Mouse (Mus musculus): ENCODE measurements around the gene Ptpn3.
"Not testable (repeated sequence)": the region's sequence is repeated elsewhere in the genome, so short reads cannot be mapped to it uniquely, and the experiment has no call there.

The Ptpn3 gene

DNA sequence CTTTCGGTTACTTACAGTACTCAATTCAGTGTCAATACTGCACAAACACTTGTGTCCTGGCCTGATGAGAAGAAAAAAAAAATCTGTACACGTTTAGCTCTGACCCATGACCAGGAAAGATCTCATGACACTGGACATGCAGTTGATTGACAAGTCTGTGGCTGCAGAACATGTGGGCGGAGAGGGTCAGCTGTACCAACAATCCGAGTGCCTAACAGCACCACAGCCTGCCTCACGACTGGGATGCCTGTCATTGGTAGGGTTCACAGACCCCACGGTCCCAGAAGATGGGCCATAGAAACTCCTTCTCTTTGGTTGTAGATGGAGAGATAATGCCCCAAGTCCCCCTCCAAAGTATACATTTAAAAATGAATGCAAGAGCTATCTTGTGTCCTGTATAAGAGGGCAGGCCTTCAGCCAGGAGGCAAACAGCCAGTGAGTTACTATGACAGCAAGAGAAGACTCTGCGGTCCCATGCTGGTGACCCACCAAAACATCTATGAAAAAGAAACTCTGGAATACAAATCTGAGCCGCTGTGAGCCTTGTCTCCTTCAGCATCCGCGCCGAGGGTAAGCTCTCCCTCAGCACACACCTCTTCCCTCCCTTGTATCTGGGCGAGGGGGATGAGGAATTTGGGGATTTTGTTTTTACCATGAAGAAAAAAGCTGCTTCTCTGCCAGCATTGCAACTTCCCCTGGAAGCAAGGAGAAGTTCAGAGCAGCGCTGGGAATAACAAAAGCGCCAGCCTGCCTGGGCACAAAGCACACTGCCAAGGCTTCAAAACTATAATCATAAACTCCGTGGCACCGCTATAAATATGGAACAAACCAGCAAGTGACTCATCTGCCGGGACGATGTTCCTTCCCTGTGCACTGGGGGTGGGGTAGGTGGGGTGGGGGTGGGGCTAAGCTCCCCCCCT is 72.8 kb downstream of the Ptpn3 start:
- peak; percentile 49 to 53 for DNase-seq (ENCODE audit: low spot score in 2 of 2)

DNA sequence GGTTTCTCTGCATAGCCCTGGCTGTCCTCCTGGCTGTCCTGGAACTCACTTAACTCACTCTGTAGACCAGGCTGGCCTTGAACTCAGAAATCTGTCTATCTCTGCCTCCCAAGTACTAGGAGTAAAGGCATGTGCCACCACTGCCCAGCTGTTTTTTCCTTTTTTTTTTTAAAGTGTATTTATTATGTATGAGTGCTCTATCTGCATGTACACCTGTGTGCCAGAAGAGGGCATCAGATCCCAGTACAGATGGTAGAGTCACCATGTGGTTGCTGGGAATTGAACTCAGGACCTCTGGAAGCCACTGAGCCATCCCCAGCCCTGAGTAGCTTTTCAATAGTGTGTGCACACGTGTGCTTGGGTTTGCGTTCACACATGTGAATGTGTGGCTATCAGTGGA is 76.9 kb downstream of the Ptpn3 start:
- DNase-seq (ENCODE audit: low spot score in 2 of 2) = no peak

GRCm38 (mm10) chr4:57217746-57218145 is 83.9 kb downstream of the Ptpn3 start:
- DNase-seq (ENCODE audit: low spot score in 2 of 2) = no peak

- no peak for DNase-seq (ENCODE audit: low spot score in 2 of 2)
These were observed 85.1 kb downstream of the Ptpn3 start for GRCm38 (mm10) chr4:57216535-57216934.

DNA sequence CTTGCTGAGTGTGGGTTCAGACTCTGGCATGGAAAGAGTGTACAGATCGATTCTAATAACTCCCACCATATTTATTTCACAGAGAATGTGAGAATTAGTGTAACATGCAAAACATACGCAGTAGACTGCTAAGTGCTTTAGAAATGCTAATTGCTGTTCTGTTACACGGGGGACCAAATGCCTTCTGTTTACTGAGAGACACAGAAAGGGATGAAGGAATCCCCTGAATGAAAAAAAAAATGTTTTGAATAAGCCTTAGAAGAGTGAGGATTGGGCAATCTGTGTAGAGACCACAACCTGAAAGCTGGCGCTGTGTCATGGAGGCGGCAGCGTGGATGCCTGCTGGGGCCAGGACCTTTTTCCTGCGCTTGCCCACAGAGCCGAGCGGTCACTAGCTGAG is 86.8 kb downstream of the Ptpn3 start:
- DNase-seq (ENCODE audit: low spot score in 2 of 2) = no peak

DNA sequence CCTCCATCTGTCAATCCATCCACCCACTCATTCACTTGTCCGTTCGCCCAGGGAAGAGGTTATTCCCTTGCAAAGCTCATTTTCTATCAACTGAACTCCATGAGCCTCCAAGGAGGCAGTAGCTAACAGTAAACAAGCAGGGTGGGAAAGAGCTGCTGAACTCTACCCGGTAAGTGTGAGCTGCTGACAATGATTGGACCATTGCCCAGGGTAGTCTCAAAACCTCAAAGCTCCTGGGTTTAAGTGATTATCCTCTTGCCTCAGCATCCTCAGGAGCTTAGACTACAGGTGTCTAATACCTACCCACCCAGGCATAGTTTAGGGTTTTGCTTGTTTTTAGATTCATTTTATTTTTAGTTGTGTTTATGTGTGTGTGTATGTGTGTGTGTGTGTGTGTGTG is 87.5 kb downstream of the Ptpn3 start:
- no peak for DNase-seq (ENCODE audit: low spot score in 2 of 2)

GRCm38 (mm10) chr4:57211706-57212105 is 89.9 kb downstream of the Ptpn3 start:
- DNase-seq (ENCODE audit: low spot score in 2 of 2) = no peak

GRCm38 (mm10) chr4:57205908-57206307 is 95.7 kb downstream of the Ptpn3 start:
- no peak for DNase-seq (ENCODE audit: low spot score in 2 of 2)

- DNase-seq (ENCODE audit: low spot score in 2 of 2) = no peak
These were observed 96.9 kb downstream of the Ptpn3 start for GRCm38 (mm10) chr4:57204780-57205179.

- no peak for DNase-seq (ENCODE audit: low spot score in 2 of 2)
These were observed 98.8 kb downstream of the Ptpn3 start for GRCm38 (mm10) chr4:57202660-57203361.

GRCm38 (mm10) chr4:57202132-57202531 is 99.5 kb downstream of the Ptpn3 start:
- DNase-seq (ENCODE audit: low spot score in 2 of 2) = no peak

DNA sequence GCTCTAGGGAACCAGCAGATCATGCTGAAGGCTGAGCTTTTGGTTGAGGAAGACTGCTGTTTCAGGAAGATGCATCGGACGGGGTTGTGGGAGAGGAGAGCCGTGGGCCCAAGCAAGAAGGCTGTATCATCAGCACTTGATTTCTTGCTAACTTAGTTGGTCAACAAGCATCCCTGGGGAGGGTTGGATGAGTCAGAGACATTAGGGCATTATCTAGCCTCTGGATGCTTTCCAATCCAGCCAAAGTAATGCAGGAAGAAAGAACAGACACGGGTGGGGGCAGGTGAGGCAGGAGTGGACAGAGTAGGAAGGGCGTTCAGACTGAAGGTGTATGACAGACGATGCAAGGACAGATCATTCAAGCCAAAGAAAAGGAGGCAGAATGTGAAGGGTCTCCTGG is 101.0 kb downstream of the Ptpn3 start:
- no peak for DNase-seq (ENCODE audit: low spot score in 2 of 2)

DNA sequence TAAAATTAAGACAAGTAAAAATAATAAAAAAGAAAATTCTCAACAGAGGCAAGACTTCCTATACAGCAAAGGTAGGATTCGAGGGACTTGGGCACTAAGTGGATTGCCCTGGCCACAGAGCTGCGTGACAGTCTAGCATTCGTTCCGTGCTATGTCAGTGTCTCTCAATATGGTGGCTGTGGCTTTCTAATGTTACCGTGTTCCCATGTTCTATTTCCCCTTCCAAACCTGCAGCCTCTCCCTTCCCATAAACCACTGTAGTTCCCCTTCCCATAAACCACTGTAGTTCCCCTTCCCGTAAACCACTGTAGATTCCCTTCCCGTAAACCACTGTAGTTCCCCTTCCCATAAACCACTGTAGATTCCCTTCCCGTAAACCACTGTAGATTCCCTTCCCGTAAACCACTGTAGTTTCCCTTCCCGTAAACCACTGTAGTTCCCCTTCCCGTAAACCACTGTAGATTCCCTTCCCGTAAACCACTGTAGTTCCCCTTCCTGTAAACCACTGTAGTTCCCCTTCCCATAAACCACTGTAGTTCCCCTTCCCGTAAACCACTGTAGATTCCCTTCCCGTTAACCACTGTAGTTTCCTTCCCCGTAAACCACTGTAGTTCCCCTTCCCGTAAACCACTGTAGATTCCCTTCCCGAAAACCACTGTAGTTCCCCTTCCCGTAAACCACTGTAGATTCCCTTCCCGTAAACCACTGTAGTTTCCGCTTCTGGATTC is 102.8 kb downstream of the Ptpn3 start:
- DNase-seq (ENCODE audit: low spot score in 2 of 2) = not testable (repeated sequence)

DNA sequence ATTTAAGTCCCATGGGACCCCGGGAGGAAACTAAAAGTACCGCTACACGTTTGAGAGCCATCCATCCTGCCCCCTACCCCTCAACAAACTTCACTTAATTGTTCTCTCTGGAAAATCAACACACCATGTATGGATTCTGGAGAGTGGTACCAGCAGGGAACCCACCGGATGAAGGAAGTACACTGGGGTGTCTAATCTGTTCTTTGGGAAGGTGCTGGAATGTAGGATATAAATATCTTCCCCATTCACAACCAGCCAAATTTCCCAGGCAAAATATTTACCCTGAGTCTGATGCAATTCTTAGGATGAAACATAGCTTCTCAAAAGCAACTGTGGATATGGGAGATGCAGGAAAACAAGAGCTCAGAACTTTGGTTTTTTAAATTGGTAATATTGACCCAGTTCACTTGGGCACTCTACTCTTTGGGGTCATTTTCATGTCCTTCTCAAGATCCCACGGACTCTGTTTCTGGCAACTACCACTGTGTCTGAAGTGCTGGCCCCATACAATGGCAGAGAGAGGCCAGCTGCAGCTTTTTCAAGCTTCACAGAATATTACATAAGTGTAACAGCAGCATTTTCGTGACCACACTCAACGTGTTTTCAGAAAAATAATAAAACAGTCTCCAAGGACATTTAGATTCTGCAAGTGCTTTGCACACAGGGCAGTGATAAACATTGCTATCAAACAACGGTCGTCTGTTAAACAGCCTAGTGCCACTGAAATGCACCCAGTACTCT is 109.9 kb downstream of the Ptpn3 start:
- no peak for DNase-seq (ENCODE audit: low spot score in 2 of 2)

- DNase-seq (ENCODE audit: low spot score in 2 of 2) = no peak
These were observed 111.8 kb downstream of the Ptpn3 start for GRCm38 (mm10) chr4:57189881-57190280.

DNA sequence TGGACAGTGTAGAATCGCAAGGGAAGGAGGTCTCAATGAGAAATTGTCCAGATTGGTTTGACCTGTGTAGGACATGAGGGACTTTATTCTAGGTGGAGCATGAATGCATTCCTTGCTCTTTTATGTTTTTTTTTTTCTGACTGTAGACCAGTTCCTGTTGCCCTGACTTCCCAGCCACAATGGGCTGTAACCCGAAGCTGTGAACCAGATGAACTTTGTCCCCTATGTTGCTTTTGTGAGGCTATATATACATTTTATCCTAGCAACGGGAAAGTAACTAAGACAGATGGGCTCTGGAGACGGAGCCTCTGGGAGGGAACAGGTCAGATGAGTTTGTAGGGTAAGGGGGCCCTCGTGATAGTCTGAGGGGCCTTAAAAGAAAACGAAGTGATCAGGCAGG is 115.6 kb downstream of the Ptpn3 start:
- DNase-seq (ENCODE audit: low spot score in 2 of 2) = no peak

GRCm38 (mm10) chr4:57185462-57185861 is 116.2 kb downstream of the Ptpn3 start:
- DNase-seq (ENCODE audit: low spot score in 2 of 2) = no peak

- DNase-seq (ENCODE audit: low spot score in 2 of 2) = no peak
These were observed 118.1 kb downstream of the Ptpn3 start for GRCm38 (mm10) chr4:57183493-57183892.

- no peak for DNase-seq (ENCODE audit: low spot score in 2 of 2)
These were observed 120.1 kb downstream of the Ptpn3 start for GRCm38 (mm10) chr4:57181538-57181937.

DNA sequence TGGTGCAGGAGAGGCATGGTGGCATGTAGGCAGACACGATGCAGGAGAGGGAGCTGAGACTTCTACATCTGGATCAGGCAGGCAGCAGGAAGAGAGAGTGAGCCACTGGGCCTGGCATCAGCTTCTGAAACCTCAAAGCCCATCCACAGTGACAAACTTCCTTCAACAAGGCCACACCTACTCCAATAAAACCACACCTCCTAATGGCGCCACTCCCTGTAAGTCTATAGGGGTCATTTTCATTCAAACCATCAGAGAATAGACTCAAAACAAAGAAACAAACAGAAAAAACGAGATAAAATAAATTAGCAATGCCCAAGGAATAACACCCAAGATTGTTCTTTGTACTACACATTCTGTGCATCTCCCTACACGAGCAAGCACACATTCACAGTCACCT is 122.8 kb downstream of the Ptpn3 start:
- DNase-seq (ENCODE audit: low spot score in 2 of 2) = no peak

- no peak for DNase-seq (ENCODE audit: low spot score in 2 of 2)
These were observed 126.3 kb downstream of the Ptpn3 start for GRCm38 (mm10) chr4:57175329-57175728.

DNA sequence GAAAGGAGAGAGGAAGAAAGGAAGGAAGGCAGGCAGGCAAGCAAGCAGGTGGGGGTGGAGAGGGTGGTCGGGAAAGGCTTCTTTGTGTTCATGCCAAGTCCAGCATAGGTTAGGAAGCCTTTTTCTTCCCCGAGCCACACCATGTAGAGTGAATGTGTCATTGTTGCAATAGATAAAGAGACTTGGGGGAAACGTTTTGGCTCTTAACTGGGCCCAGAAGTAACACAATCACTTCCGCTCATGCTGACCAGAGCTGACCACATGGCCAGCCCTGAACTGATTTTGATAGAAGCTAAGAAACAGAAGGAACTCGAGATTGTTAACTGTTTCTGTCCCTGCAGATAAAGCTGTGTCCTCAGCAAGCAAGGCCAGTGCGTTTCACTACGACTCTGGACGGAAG is 128.8 kb downstream of the Ptpn3 start:
- no peak for DNase-seq (ENCODE audit: low spot score in 2 of 2)

All from right cerebral cortex, postnatal 36 days (tissue).